Mouse (Mus musculus) midbrain, embryonic 11.5 days (tissue): Measurements from ENCODE around the gene Olfr544. TPM values are rescaled to one million over a fixed set of nuclear protein-coding genes. Genes with fewer than 3 reads are reported as not detected.
"Not testable (repeated sequence)": the region's sequence is repeated elsewhere in the genome, so short reads cannot be mapped to it uniquely, and the experiment has no call there.

Source experiments
- ATAC-seq: fragments of 200-750 bp; cut with Nextera tagmentation; 2 replicates; pipeline ENCODE4 v1.8.0; 2017; ENCODE audit warnings: moderate TSS enrichment, moderate library complexity; ENCODE audit not compliant: low FRiP score
- DNase-seq: peaks from one replicate; pipeline ENCODE4 v3.0.0; 2015; ENCODE audit warnings: low spot score; ENCODE audit errors: missing footprints
- H3K27ac ChIP-seq: fragments of 300-500 bp; sonication (generic); 2 replicates; pipeline ENCODE4 v1.5.1; 2014; ENCODE audit warnings: low read depth, low read length
- H3K27me3 ChIP-seq: fragments of 300-500 bp; sonication (generic); 2 replicates; pipeline ENCODE4 v1.6.1; 2014; ENCODE audit warnings: mild to moderate bottlenecking, low read length, moderate library complexity, mixed read lengths; ENCODE audit not compliant: control insufficient read depth, insufficient read depth
- H3K36me3 ChIP-seq: fragments of 300-500 bp; sonication (generic); 2 replicates; pipeline ENCODE4 v1.6.1; 2014; ENCODE audit warnings: mild to moderate bottlenecking, low read length, moderate library complexity, mixed read lengths; ENCODE audit not compliant: control insufficient read depth, insufficient read depth
- H3K4me1 ChIP-seq: fragments of 300-500 bp; sonication (generic); 2 replicates; pipeline ENCODE4 v1.6.1; 2014; ENCODE audit warnings: low read length; ENCODE audit not compliant: control insufficient read depth, insufficient read depth
- H3K4me2 ChIP-seq: fragments of 300-500 bp; sonication (generic); 2 replicates; pipeline ENCODE4 v1.6.1; 2014; ENCODE audit warnings: mild to moderate bottlenecking, moderate library complexity
- H3K4me3 ChIP-seq: fragments of 300-500 bp; sonication (generic); 2 replicates; pipeline ENCODE4 v1.5.1; 2014; ENCODE audit warnings: low read depth, low read length
- H3K9ac ChIP-seq: fragments of 300-500 bp; sonication (generic); 2 replicates; pipeline ENCODE4 v1.6.1; 2014; ENCODE audit warnings: low read length
- H3K9me3 ChIP-seq: fragments of 300-500 bp; sonication (generic); 2 replicates; pipeline ENCODE4 v1.6.1; 2016; ENCODE audit warnings: low read length; ENCODE audit not compliant: control insufficient read depth
- WGBS: fragments of 180-500 bp; shearing (Covaris S2); extraction: QIAGEN DNeasy Blood & Tissue Kit; methylation state at CpG from one replicate; pipeline ENCODE4 v1.1.7; 2014; 5-methylcytosine and 5-hydroxymethylcytosine counted together
- polyA plus RNA-seq: library from polyadenylated mRNA; unstranded; fragments of >200 nt; fragmentation: Nextera tagmentation; extraction: Ambion mirVana; gene quantifications from 2 replicates; pipeline ENCODE4 v1.2.1, GENCODE M21; 2014

Olfr544 gene
- polyA plus RNA-seq, 1 experiment from 2014 or later, result 0.10 TPM

DNA sequence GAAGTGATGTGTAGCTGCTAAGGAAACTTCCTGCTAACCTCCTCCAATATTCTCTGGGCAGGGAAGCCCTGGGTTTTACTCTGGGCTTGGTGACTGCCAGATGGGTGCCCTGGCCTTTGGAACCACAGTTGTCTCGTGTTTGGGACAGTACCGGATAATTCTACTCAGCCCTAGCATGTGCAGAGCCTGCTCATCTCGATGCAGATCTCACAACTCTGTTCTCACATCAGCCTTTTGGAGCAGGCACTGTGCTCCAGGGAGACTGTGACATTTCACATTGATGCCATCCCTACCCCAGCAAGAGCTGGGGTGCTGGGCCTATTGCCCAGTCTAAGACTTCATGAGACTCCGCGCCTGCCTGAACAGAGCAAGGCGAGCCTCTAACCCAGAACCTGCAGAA is 20.6 kb upstream of the Olfr544 start:
- no peak for ATAC-seq
- H3K27me3 ChIP-seq, result peaks cover under 1% of the 10 kb centered on the region; the same call in 1 of the 2 replicates
- 91% methylated on average over 6 of the region's 6 CpGs for WGBS

GRCm38 (mm10) chr7:102508066-102508465 is 20.0 kb upstream of the Olfr544 start:
- ATAC-seq (no peak), DNase-seq (peak; percentile 56)
- H3K9ac ChIP-seq, result no peak overlapping the region
- H3K9me3 ChIP-seq, result no peaks in the 10 kb centered on the region
- no peaks in the 10 kb centered on the region for H3K4me1 ChIP-seq
- no peak overlapping the region for H3K4me2 ChIP-seq
- H3K27ac ChIP-seq, result no peak overlapping the region
- H3K27me3 ChIP-seq, result no peaks in the 10 kb centered on the region
- WGBS, result 89% methylated on average over 9 of the region's 9 CpGs
- H3K36me3 ChIP-seq, result no peaks in the 10 kb centered on the region
- H3K4me3 ChIP-seq, result no peak overlapping the region

More for the DNA sequence above, 20.6 kb upstream of the Olfr544 start:
- Histone ChIP-seq H3K27ac (no peak overlapping the region), H3K9me3 (no peaks in the 10 kb centered on the region), H3K4me2 (no peak overlapping the region), H3K4me3 (no peak overlapping the region), H3K4me1 (no peaks in the 10 kb centered on the region), H3K36me3 (no peaks in the 10 kb centered on the region), H3K9ac (no peak overlapping the region)
- no peak for DNase-seq

GRCm38 (mm10) chr7:102506848-102507247 is 18.7 kb upstream of the Olfr544 start:
- H3K4me1 ChIP-seq, result no peaks in the 10 kb centered on the region
- H3K27ac ChIP-seq, result no peak overlapping the region
- H3K4me3 ChIP-seq, result no peak overlapping the region
- no peaks in the 10 kb centered on the region for H3K36me3 ChIP-seq
- H3K27me3 ChIP-seq, result no peaks in the 10 kb centered on the region
- WGBS, result 53% methylated on average over 3 of the region's 3 CpGs
- no peaks in the 10 kb centered on the region for H3K9me3 ChIP-seq
- peak; percentile 73 for ATAC-seq
- H3K9ac ChIP-seq, result no peak overlapping the region
- H3K4me2 ChIP-seq, result no peak overlapping the region
- DNase-seq, result peak; percentile 98

- WGBS, result 83% methylated on average over 5 of the region's 5 CpGs
- H3K36me3 ChIP-seq, result no peaks in the 10 kb centered on the region
- H3K9ac ChIP-seq, result no peak overlapping the region
- H3K9me3 ChIP-seq, result no peaks in the 10 kb centered on the region
- no peak overlapping the region for H3K4me2 ChIP-seq
- H3K4me3 ChIP-seq, result no peak overlapping the region
- no peaks in the 10 kb centered on the region for H3K27me3 ChIP-seq
- DNase-seq, result no peak
- ATAC-seq, result no peak
- no peak overlapping the region for H3K27ac ChIP-seq
- H3K4me1 ChIP-seq, result no peaks in the 10 kb centered on the region
Measured at GRCm38 (mm10) chr7:102501986-102502385, 13.9 kb upstream of the Olfr544 start.

DNA sequence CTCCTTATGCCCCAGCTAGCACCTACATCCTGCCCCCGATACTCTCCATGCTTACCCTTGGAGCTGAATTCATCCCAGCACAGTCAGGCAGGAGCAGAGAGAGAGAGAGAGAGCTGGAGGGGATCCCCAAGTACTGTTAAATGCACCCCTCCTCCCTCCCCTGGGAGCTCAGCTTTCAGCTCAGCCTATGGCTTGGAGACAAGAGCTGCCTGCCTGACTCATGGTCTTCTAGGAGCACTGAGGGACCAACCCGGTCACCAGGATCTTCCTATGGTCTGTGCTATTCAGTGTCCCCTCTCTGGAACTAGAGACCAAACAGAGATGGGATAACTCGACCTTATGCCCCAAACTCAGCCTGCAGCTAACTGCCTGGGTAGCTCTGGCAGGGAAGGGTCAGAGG is 11.4 kb upstream of the Olfr544 start, which contains the start of gene Olfr545:
Gene Olfr545, minus strand, starts transcription at position 101 of the 400 bp plus-strand sequence.
- no peaks in the 10 kb centered on the region for H3K27me3 ChIP-seq
- ATAC-seq, result no peak
- peak; percentile 33 for DNase-seq

GRCm38 (mm10) chr7:102494416-102494815 is 6.3 kb upstream of the Olfr544 start:
- not testable (repeated sequence) for H3K4me1 ChIP-seq, H3K4me2 ChIP-seq, H3K27ac ChIP-seq, H3K36me3 ChIP-seq, H3K9me3 ChIP-seq, H3K27me3 ChIP-seq, H3K9ac ChIP-seq, H3K4me3 ChIP-seq, DNase-seq
- 54% methylated on average over 6 of the region's 7 CpGs for WGBS
- ATAC-seq, result 0 out of 2 replicates have a peak, but pooled peaks have one; percentile 11

More for the DNA sequence above, 11.4 kb upstream of the Olfr544 start, which contains the start of gene Olfr545:
- no peaks in the 10 kb centered on the region for H3K4me1 ChIP-seq
- no peak within 1 kb of the TSS for H3K9ac ChIP-seq
- H3K36me3 ChIP-seq, result no peaks in the 10 kb centered on the region
- H3K4me2 ChIP-seq, result no peak within 1 kb of the TSS
- 67% methylated on average over 3 of the region's 3 CpGs for WGBS
- no peak within 1 kb of the TSS for H3K27ac ChIP-seq
- no peak within 1 kb of the TSS for H3K4me3 ChIP-seq
- H3K9me3 ChIP-seq, result no peaks in the 10 kb centered on the region

DNA sequence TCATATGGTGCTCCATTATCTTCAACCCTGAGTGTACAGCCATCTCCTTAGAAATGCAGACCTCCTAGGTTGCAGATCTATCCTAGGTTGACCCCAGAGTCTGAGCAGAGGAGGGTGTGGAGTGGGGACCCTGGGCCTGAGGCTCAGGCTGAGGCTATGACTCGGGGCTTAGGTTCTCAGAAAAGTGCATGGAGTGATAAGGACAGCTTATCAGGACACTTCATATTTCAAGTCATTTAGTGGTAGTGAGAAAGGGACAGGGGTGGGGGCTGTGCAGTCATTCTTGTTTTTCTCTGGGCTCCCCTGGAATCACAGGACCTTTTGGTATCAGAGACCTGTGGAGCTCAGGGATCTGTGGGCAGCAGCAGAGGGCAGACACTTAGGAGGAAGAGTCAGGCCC is 2.0 kb downstream of the Olfr544 start:
- no peak overlapping the region for H3K27ac ChIP-seq
- H3K4me1 ChIP-seq, result no peaks in the 10 kb centered on the region
- no peak overlapping the region for H3K9ac ChIP-seq
- no peak for ATAC-seq
- no peak overlapping the region for H3K4me2 ChIP-seq
- DNase-seq, result no peak
- no peaks in the 10 kb centered on the region for H3K27me3 ChIP-seq
- no peaks in the 10 kb centered on the region for H3K9me3 ChIP-seq
- WGBS, result 83% methylated on average over 1 of the region's 1 CpGs
- H3K4me3 ChIP-seq, result no peak overlapping the region
- H3K36me3 ChIP-seq, result no peaks in the 10 kb centered on the region

GRCm38 (mm10) chr7:102484766-102485165 is 3.3 kb downstream of the Olfr544 start:
- not testable (repeated sequence) for H3K4me3 ChIP-seq, DNase-seq, H3K4me1 ChIP-seq, H3K9ac ChIP-seq, H3K4me2 ChIP-seq, H3K27me3 ChIP-seq, H3K36me3 ChIP-seq, H3K27ac ChIP-seq, H3K9me3 ChIP-seq
- ATAC-seq, result 0 out of 2 replicates have a peak, but pooled peaks have one; percentile 23
- 74% methylated on average over 6 of the region's 8 CpGs for WGBS

DNA sequence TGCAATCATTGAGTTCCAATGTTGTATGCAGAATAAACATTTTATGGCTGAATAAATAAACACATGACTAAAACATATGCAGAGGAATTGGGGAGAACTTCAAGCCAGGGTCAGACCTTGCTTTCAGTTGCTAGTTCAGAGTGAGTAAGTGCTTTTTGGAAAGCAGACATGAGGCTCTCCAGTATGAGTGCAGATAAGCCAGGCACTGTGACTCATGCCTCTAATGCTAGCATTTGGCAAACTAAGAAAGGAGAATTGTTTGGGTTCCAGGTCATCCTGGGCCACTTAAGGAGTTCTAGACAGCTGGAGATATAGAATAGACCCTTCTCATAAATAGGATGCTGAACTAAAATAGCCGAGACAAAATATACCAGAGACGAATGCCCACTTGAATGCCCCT is 4.4 kb downstream of the Olfr544 start:
- Histone ChIP-seq H3K4me3 (no peak overlapping the region), H3K4me1 (no peaks in the 10 kb centered on the region), H3K36me3 (no peaks in the 10 kb centered on the region), H3K27me3 (no peaks in the 10 kb centered on the region), H3K4me2 (no peak overlapping the region), H3K27ac (no peak overlapping the region), H3K9me3 (no peaks in the 10 kb centered on the region), H3K9ac (no peak overlapping the region)
- ATAC-seq, result no peak
- 92% methylated on average over 2 of the region's 2 CpGs for WGBS
- no peak for DNase-seq
